Mouse (Mus musculus) cortical plate, adult 2 months (tissue): ENCODE measurements around the gene Tspan12.

Experiments
- CTCF ChIP-seq: fragments of 200-500 bp; IDR thresholded peaks from 2 replicates; pipeline ENCODE4 v1.5.1; 2011; ENCODE audit warnings: mild to moderate bottlenecking, control low read depth, low read length; ENCODE audit not compliant: insufficient read depth; ENCODE audit errors: extremely low read depth
- POLR2A ChIP-seq: fragments of 200-500 bp; IDR thresholded peaks from 2 replicates; pipeline ENCODE4 v1.6.1; 2011; ENCODE audit warnings: mild to moderate bottlenecking, low read length, control low read depth; ENCODE audit not compliant: insufficient read depth; ENCODE audit errors: extremely low read depth

DNA sequence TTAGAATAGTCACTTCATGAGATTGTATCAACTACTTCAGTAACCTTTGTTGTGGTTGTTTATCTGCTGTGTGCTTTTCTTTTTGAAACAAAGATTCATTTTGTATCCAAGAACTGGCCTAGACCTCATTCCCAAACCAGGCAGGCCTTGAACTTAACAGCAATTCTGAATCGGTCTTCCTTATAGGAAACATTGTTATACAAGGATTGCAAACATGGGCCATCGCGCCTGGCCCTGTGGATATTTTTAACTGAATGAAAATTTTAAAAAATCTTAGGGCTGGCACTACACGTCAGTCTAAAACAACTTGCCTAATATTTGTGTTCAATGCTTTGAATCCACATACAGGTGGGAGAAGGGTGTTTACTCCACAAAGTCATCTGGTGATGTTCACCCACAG, 3.5 kb downstream of the Tspan12 start:
- TF ChIP-seq POLR2A (no peak), CTCF (no peak)
